Mouse (Mus musculus) adipocyte (in vitro differentiated cells): ENCODE data around the gene Usp37.

ENCODE experiments used
- DNase-seq: peaks from one replicate; pipeline ENCODE4 v3.0.0-alpha.2; 2016; ENCODE audit warnings: low spot score

Usp37 gene

GRCm38 (mm10) chr1:74460273-74460672, 83.8 kb downstream of the Usp37 start:
- peak; percentile 71 for DNase-seq

- DNase-seq: peak; percentile 76
Observed at GRCm38 (mm10) chr1:74452611-74453045, 91.5 kb downstream of the Usp37 start.

GRCm38 (mm10) chr1:74444538-74444937, 99.5 kb downstream of the Usp37 start:
- no peak for DNase-seq

GRCm38 (mm10) chr1:74439166-74439876, 104.8 kb downstream of the Usp37 start:
- no peak for DNase-seq

- DNase-seq: peak; percentile 94
Observed at GRCm38 (mm10) chr1:74437702-74438427, 106.2 kb downstream of the Usp37 start.

- DNase-seq: no peak
Observed at GRCm38 (mm10) chr1:74435563-74435962, 108.5 kb downstream of the Usp37 start.

- DNase-seq: no peak
Observed at GRCm38 (mm10) chr1:74434596-74434995, 109.5 kb downstream of the Usp37 start.

- DNase-seq: no peak
Observed at GRCm38 (mm10) chr1:74433220-74433619, 110.9 kb downstream of the Usp37 start.

- no peak for DNase-seq
Observed at GRCm38 (mm10) chr1:74425845-74426244, 118.2 kb downstream of the Usp37 start.

GRCm38 (mm10) chr1:74423147-74423546, 120.9 kb downstream of the Usp37 start:
- no peak for DNase-seq

GRCm38 (mm10) chr1:74419440-74419794, 124.7 kb downstream of the Usp37 start:
- no peak for DNase-seq

GRCm38 (mm10) chr1:74418747-74419439, 125.2 kb downstream of the Usp37 start:
- no peak for DNase-seq

GRCm38 (mm10) chr1:74415143-74415542, 128.9 kb downstream of the Usp37 start:
- DNase-seq: no peak

GRCm38 (mm10) chr1:74412711-74413110, 131.4 kb downstream of the Usp37 start:
- no peak for DNase-seq

GRCm38 (mm10) chr1:74411753-74412325, 132.2 kb downstream of the Usp37 start:
- DNase-seq: no peak

GRCm38 (mm10) chr1:74408589-74409504, 135.2 kb downstream of the Usp37 start, which contains the start of gene Vil1:
Gene Vil1 (plus strand): TSS chr1:74409376.
- no peak for DNase-seq

- DNase-seq: no peak
Observed at GRCm38 (mm10) chr1:74404206-74404605, 139.9 kb downstream of the Usp37 start.

GRCm38 (mm10) chr1:74401015-74401702, 142.9 kb downstream of the Usp37 start:
- no peak for DNase-seq

GRCm38 (mm10) chr1:74400531-74400930, 143.6 kb downstream of the Usp37 start:
- DNase-seq: peak; percentile 18

- peak; percentile 61 for DNase-seq
Observed at GRCm38 (mm10) chr1:74397919-74398451, 146.1 kb downstream of the Usp37 start.
